Mouse (Mus musculus): ENCODE data around the gene Spata7. TPM values are rescaled to one million over a fixed set of nuclear protein-coding genes. Genes with fewer than 3 reads are reported as not detected.

Spata7 gene
- 29.4 and 34.9 TPM in 2 replicates for polyA plus RNA-seq (2015; fragmentation: Nextera tagmentation; extraction: Ambion mirVana)

DNA sequence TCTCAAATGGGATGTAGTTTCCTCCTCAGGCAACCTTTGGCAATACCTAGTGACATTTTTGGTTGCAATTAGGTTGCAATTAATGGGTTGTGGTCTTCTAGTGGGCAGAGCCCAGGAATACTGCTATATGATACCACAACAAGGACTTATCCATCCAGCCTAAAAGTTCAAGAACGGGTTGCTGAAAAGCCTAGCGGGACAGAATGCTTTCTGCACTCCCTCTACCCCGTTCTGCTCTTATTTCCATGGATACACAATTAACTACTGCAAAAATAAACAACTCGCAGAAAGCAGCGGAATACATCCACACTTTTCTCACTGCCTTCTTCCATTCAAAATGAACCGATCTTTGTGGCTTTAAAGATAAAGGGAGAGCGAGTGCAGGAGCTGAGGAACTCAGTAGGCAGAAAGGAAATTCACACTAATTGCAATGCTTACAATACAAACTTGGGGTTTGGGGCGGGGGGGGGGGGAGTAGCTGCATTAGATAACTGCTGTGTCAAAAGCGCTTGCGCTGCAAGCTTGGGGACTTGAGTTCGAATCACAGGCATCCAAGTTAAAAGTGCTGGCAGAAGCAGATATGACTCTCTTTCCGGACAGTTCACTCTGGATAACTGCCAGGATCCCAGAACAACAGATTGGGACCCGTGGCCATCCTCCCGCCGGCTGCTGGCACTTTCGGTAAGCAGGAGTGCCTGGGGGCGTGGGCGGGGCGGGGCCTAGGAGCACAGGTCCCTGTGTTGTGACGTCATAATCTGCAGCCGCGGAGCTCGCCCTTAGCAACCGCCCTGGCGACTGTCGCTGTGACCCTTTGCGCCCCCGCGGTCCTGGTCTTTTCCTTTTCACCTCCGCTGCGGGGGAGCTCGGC lies at the start of gene Spata7:
Gene Spata7 (plus strand): TSS at position 766 of the 868 bp plus-strand sequence.
- peak within 1 kb of the TSS; percentile 69 for H3K9ac ChIP-seq (replicated peaks)
- peak within 1 kb of the TSS; percentile 71 for H3K4me2 ChIP-seq
- peaks cover 16% of the 10 kb centered on the region for H3K4me1 ChIP-seq
- H3K4me3 ChIP-seq (replicated peaks): peak within 1 kb of the TSS; percentile 63
- peak; percentile 95 for ATAC-seq (ENCODE audit: low FRiP score)
- 4% methylated on average over 32 of the region's 32 CpGs for WGBS
- H3K36me3 ChIP-seq: no peaks in the 10 kb centered on the region
- H3K27me3 ChIP-seq (replicated peaks): no peaks in the 10 kb centered on the region
- peak within 1 kb of the TSS; percentile 60 for H3K27ac ChIP-seq (replicated peaks)
- H3K9me3 ChIP-seq (replicated peaks): 0 out of 2 replicates have a peak, but pooled peaks cover 3% of the 10 kb centered on the region

DNA sequence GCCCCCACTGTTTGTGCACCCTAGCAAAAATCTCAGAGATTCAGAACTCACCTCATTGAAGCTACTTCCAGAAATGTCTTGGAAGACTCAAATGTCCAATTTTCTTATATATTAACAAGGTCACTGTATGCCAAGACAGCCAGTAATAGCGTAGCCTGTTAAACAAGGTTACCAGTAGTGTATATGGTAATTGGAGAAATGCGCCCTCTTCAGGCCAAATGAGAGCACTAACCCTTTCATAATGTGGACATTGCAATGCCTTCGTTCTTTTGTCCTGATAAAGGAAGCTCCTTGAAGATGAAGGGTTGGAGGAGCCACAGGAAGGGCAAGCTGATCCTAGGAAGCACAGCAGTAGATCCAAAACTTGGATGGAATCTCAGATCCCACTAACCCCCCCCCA lies 42.7 kb upstream of the Spata7 start:
- Histone ChIP-seq H3K9ac (replicated peaks) (no peak overlapping the region), H3K27me3 (replicated peaks) (no peaks in the 10 kb centered on the region), H3K9me3 (replicated peaks) (no peaks in the 10 kb centered on the region), H3K36me3 (no peaks in the 10 kb centered on the region), H3K4me3 (replicated peaks) (no peak overlapping the region), H3K4me2 (no peak overlapping the region), H3K27ac (replicated peaks) (no peak overlapping the region), H3K4me1 (no peaks in the 10 kb centered on the region)
- ATAC-seq (ENCODE audit: low FRiP score): no peak
- WGBS: 35% methylated on average over 3 of the region's 3 CpGs

DNA sequence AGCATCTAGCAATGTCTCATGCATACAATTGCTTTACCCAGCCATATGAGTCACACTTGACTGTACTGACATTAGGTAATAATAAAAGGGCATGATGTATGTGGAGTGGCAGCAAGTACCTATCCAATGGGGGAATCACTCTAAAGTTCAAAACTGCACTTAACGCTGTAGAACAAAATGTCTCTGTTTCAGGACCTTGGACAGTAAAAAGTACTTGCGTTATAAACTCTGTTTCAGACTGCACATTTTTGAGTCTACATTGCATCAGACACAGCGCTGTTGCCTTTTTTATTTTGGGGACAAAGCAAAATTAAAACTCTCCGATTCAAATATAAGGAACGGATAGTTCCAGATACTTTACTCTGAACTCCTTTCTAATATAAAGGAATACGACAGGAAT lies 39.4 kb upstream of the Spata7 start:
- Histone ChIP-seq H3K27ac (replicated peaks) (no peak overlapping the region), H3K4me3 (replicated peaks) (no peak overlapping the region), H3K9me3 (replicated peaks) (no peaks in the 10 kb centered on the region), H3K36me3 (no peaks in the 10 kb centered on the region), H3K27me3 (replicated peaks) (no peaks in the 10 kb centered on the region), H3K9ac (replicated peaks) (no peak overlapping the region), H3K4me1 (no peaks in the 10 kb centered on the region), H3K4me2 (no peak overlapping the region)
- WGBS: 79% methylated on average over 6 of the region's 6 CpGs
- no peak for ATAC-seq (ENCODE audit: low FRiP score)

DNA sequence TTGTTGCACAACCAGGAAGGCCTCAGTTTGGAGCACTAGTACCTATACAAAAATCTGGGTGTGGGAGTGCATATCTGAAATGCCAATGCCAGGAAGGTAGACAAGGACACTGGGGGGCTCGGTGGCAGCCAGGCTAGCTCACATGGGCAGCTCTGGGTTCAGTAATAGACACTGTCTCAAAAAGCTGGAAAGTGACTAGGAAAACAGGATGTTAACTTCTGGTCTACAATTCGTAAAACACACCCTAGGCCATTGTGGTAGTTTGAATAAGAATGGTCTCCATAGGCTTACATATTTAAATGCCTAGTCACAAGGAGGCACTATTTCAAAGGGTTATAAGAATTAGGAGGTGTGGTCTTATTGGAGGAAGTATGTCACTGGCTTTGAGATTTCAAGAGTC lies 36.9 kb upstream of the Spata7 start:
- ATAC-seq (ENCODE audit: low FRiP score): no peak
- WGBS: 93% methylated on average over 2 of the region's 2 CpGs

DNA sequence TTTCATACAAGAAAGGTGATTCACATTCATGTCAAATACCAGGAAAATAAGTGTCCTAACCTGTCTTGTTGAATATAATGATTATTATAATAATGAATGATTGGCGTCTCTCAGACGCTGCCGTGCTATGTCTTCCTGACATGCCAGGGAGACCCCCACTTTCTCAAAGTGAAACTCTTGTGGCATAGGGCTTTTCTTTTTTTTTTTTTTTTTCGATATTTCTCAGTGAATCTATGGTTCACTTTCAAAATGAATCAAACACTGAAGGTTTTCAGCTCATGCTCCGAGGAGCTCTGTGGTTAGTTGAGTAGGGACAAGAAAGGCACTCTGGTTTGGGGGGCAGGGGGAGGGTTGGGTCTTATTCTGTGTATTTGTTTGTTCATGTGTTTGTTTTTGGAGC lies 27.1 kb upstream of the Spata7 start:
- no peak overlapping the region for H3K27ac ChIP-seq (replicated peaks)
- H3K4me3 ChIP-seq (replicated peaks): no peak overlapping the region
- no peaks in the 10 kb centered on the region for H3K4me1 ChIP-seq
- H3K36me3 ChIP-seq: no peaks in the 10 kb centered on the region
- ATAC-seq (ENCODE audit: low FRiP score): no peak
- no peaks in the 10 kb centered on the region for H3K27me3 ChIP-seq (replicated peaks)
- H3K4me2 ChIP-seq: no peak overlapping the region
- 0 out of 2 replicates have a peak, but pooled peaks cover 7% of the 10 kb centered on the region for H3K9me3 ChIP-seq (replicated peaks)
- no peak overlapping the region for H3K9ac ChIP-seq (replicated peaks)
- WGBS: 88% methylated on average over 5 of the region's 5 CpGs

More for the DNA sequence above, 36.9 kb upstream of the Spata7 start:
- Histone ChIP-seq H3K27ac (replicated peaks) (no peak overlapping the region), H3K9ac (replicated peaks) (no peak overlapping the region), H3K4me2 (no peak overlapping the region), H3K9me3 (replicated peaks) (0 out of 2 replicates have a peak, but pooled peaks cover 3% of the 10 kb centered on the region), H3K4me3 (replicated peaks) (no peak overlapping the region), H3K27me3 (replicated peaks) (no peaks in the 10 kb centered on the region), H3K36me3 (no peaks in the 10 kb centered on the region), H3K4me1 (no peaks in the 10 kb centered on the region)

DNA sequence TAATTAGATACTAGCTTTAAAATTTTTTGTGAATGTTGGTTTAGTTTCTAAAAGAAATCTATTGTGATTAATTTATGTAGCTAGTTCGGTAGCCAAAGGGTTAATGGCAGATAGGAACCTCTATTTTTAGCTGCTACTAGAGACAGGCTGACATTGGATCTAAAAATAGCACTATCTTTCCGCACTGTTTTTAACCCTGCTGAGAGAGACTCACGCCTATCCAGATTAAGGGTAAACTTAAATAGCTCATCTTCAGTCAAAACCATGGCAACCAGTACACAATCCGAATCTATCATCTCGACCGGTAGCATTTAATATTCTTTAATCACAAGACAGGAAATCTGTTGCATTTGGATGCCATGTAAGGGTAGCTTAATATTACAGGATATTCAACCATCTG lies 25.8 kb upstream of the Spata7 start:
- WGBS: 53% methylated on average over 6 of the region's 6 CpGs
- no peaks in the 10 kb centered on the region for H3K27me3 ChIP-seq (replicated peaks)
- no peak for ATAC-seq (ENCODE audit: low FRiP score)

DNA sequence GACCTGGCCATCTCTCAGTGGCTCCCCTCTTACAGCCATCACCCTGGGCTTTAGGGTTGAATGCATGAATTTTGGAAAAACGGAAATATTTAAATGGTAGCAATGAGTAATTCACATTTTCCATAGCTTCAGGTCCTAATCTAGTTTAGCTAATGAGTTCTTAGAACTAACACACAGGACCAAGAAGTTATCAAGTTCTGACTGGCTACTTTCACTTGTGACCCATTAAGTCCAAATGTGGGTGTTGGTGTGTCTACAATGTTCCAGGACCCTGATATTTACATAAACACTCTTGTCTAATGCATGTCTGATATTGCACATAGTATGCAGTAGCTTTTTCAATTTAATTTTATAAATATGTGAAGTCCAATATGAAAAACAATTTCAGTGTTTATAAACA lies 22.7 kb upstream of the Spata7 start:
- Histone ChIP-seq H3K27me3 (replicated peaks) (no peaks in the 10 kb centered on the region), H3K9ac (replicated peaks) (no peak overlapping the region), H3K9me3 (replicated peaks) (no peaks in the 10 kb centered on the region), H3K4me2 (no peak overlapping the region), H3K36me3 (no peaks in the 10 kb centered on the region), H3K4me3 (replicated peaks) (no peak overlapping the region), H3K4me1 (no peaks in the 10 kb centered on the region), H3K27ac (replicated peaks) (no peak overlapping the region)
- ATAC-seq (ENCODE audit: low FRiP score): no peak
- WGBS: 83% methylated on average over 1 of the region's 1 CpGs

More for the DNA sequence above, 25.8 kb upstream of the Spata7 start:
- Histone ChIP-seq H3K4me1 (no peaks in the 10 kb centered on the region), H3K9ac (replicated peaks) (no peak overlapping the region), H3K27ac (replicated peaks) (no peak overlapping the region), H3K9me3 (replicated peaks) (0 out of 2 replicates have a peak, but pooled peaks cover 5% of the 10 kb centered on the region), H3K4me2 (no peak overlapping the region), H3K4me3 (replicated peaks) (no peak overlapping the region), H3K36me3 (no peaks in the 10 kb centered on the region)

DNA sequence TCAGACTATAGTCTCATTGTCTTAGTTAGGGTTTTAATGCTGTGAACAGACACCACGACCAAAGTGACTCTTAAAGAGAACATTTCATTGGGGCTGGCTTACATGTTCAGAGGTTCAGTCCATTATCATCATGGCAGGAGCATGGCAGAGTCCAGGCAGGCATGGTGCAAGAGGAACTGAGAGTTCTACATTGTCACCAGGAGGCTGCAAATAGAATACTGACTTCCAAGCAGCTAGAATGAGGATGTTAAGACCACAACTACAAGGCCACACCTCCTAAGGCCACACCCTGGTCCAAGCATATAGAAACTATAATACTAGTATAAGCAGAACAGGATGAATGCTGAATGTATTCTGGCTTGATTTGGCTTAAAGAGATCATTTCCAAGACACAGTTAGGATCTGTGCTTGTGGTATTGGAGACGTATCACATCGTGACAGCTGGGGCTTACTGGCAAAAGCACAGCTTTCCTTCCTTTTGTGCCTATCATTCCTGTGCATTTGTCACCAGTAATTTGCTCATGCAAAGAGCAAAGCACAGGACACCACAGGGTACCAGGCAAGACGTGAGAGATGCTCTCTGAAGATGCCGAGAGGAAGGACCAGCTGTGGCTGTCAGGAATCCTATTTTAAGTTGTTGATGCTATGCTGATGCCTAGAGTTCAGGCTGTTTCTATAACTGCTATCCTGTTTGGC lies 21.2 kb upstream of the Spata7 start:
- Histone ChIP-seq H3K9ac (replicated peaks) (no peak overlapping the region), H3K27ac (replicated peaks) (no peak overlapping the region)
- WGBS: 72% methylated on average over 5 of the region's 5 CpGs

DNA sequence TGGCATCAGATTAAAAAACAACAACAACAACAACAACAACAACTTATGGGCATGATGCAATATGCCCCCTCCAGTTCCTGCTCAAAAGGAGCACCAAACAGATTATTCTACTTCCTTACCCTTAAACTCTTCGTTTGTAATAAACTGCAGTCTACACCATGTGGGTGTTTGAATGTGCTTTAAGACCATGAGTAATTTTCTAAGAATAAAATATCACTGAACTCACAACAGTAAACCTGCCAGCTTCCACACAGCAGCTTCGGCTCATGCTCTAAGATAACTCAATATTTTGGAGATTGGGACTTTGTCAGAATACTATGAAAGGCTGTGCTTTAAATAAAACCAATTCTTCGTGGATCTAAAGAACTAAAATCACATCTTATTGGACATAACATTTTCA lies 17.6 kb upstream of the Spata7 start:
- Histone ChIP-seq H3K4me3 (replicated peaks) (no peak overlapping the region), H3K9ac (replicated peaks) (no peak overlapping the region), H3K27ac (replicated peaks) (no peak overlapping the region), H3K27me3 (replicated peaks) (no peaks in the 10 kb centered on the region), H3K9me3 (replicated peaks) (no peaks in the 10 kb centered on the region), H3K4me2 (no peak overlapping the region), H3K4me1 (peaks cover 2% of the 10 kb centered on the region), H3K36me3 (no peaks in the 10 kb centered on the region)
- WGBS: 79% methylated on average over 3 of the region's 3 CpGs
- no peak for ATAC-seq (ENCODE audit: low FRiP score)

More for the DNA sequence above, 21.2 kb upstream of the Spata7 start:
- Histone ChIP-seq H3K36me3 (no peaks in the 10 kb centered on the region), H3K4me3 (replicated peaks) (no peak overlapping the region), H3K4me1 (no peaks in the 10 kb centered on the region), H3K27me3 (replicated peaks) (no peaks in the 10 kb centered on the region), H3K9me3 (replicated peaks) (no peaks in the 10 kb centered on the region), H3K4me2 (no peak overlapping the region)
- ATAC-seq (ENCODE audit: low FRiP score): no peak

DNA sequence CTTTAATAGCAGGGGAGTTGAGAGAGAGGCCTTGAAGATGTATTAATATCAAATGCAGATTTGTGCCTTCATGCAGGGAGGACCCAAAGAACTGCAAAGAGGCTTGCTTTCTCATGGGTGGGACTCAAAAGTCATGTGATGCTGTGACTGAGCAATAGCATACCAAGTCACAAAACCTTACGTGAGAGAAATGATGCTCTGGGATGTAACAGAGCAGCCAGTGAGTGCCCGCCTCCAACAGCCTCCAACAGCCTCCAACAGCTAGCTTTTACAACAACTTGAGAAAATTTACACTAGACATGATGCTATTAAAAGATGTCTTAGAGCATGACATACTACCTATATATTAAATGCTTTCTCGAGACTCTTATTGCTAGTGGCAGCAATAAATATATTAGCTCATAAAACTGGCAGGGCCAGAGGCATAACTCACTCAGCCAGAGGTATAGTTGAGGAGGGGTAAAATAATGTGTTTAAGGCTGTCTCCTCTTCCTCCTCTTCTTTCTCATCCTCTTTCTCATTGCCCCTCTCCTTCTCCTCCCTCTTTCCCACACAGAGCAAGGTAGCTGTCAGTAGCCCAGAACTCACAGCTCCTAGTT lies 12.9 kb upstream of the Spata7 start:
- Histone ChIP-seq H3K27ac (replicated peaks) (peak overlapping the region; percentile 54; the same call in 1 of the 2 replicates), H3K4me3 (replicated peaks) (no peak overlapping the region), H3K9me3 (replicated peaks) (no peaks in the 10 kb centered on the region), H3K27me3 (replicated peaks) (no peaks in the 10 kb centered on the region), H3K9ac (replicated peaks) (no peak overlapping the region), H3K4me1 (peaks cover 8% of the 10 kb centered on the region), H3K4me2 (no peak overlapping the region), H3K36me3 (no peaks in the 10 kb centered on the region)
- peak; percentile 82 for ATAC-seq (ENCODE audit: low FRiP score)
- WGBS: 37% methylated on average over 3 of the region's 3 CpGs

DNA sequence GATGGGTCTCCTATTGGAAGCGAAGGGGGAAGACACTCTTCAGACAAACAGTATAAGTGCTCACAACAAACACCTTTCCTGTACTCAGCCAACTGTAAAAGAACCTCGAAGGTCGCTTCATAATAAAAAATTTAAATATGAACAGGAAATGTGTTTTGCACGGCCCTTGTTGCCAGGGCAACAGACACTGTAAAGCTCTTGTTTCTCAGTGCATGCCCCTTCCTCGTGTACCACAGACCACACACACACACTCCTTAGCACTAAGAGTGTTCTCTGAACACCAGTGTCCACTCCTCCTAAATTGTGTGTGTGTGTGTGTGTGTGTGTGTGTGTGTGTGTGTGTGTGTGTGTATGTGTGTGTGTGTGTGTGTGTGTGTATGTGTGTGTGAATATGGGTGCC lies 12.2 kb upstream of the Spata7 start:
- Histone ChIP-seq H3K36me3 (no peaks in the 10 kb centered on the region), H3K4me2 (no peak overlapping the region), H3K9me3 (replicated peaks) (no peaks in the 10 kb centered on the region), H3K27ac (replicated peaks) (peak overlapping the region; percentile 54; the same call in 1 of the 2 replicates), H3K27me3 (replicated peaks) (no peaks in the 10 kb centered on the region), H3K4me3 (replicated peaks) (no peak overlapping the region), H3K4me1 (peaks cover 8% of the 10 kb centered on the region), H3K9ac (replicated peaks) (no peak overlapping the region)
- 25% methylated on average over 5 of the region's 5 CpGs for WGBS
- ATAC-seq (ENCODE audit: low FRiP score): no peak
